Mouse (Mus musculus): ENCODE data around the gene Fam83f.
A peak's percentile ranks its signal among the peaks of the same experiment; 100 is the strongest.

Gene Fam83f

GRCm38 (mm10) chr15:80671295-80672252 is at the start of gene Fam83f:
Gene Fam83f (plus strand): TSS chr15:80671847.
- DNase-seq (ENCODE audit: low read depth, low spot score) = no peak

- no peak for DNase-seq (ENCODE audit: low read depth, low spot score)
Observed at GRCm38 (mm10) chr15:80623171-80623837, 48.3 kb upstream of the Fam83f start.

- DNase-seq (ENCODE audit: low read depth, low spot score) = no peak
Observed at GRCm38 (mm10) chr15:80626472-80626871, 45.2 kb upstream of the Fam83f start.

GRCm38 (mm10) chr15:80630147-80630546 is 41.5 kb upstream of the Fam83f start:
- no peak for DNase-seq (ENCODE audit: low read depth, low spot score)

GRCm38 (mm10) chr15:80630711-80631110 is 40.9 kb upstream of the Fam83f start:
- no peak for DNase-seq (ENCODE audit: low read depth, low spot score)

- DNase-seq (ENCODE audit: low read depth, low spot score) = no peak
Observed at GRCm38 (mm10) chr15:80631311-80631710, 40.3 kb upstream of the Fam83f start.

GRCm38 (mm10) chr15:80632280-80632893 is 39.3 kb upstream of the Fam83f start:
- no peak for DNase-seq (ENCODE audit: low read depth, low spot score)

- DNase-seq (ENCODE audit: low read depth, low spot score) = peak; percentile 82
Observed at GRCm38 (mm10) chr15:80634391-80635193, 37.1 kb upstream of the Fam83f start.

GRCm38 (mm10) chr15:80636757-80637372 is 34.8 kb upstream of the Fam83f start:
- no peak for DNase-seq (ENCODE audit: low read depth, low spot score)

- peak; percentile 65 for DNase-seq (ENCODE audit: low read depth, low spot score)
Observed at GRCm38 (mm10) chr15:80639071-80639702, 32.5 kb upstream of the Fam83f start.

- DNase-seq (ENCODE audit: low read depth, low spot score) = no peak
Observed at GRCm38 (mm10) chr15:80639874-80640273, 31.8 kb upstream of the Fam83f start.

GRCm38 (mm10) chr15:80641702-80642435 is 29.8 kb upstream of the Fam83f start:
- peak; percentile 72 for DNase-seq (ENCODE audit: low read depth, low spot score)

- DNase-seq (ENCODE audit: low read depth, low spot score) = no peak
Observed at GRCm38 (mm10) chr15:80645006-80645797, 26.4 kb upstream of the Fam83f start.

GRCm38 (mm10) chr15:80648977-80649606 is 22.6 kb upstream of the Fam83f start:
- peak; percentile 54 for DNase-seq (ENCODE audit: low read depth, low spot score)

- DNase-seq (ENCODE audit: low read depth, low spot score) = no peak
Observed at GRCm38 (mm10) chr15:80650412-80650811, 21.2 kb upstream of the Fam83f start.

GRCm38 (mm10) chr15:80653865-80654264 is 17.8 kb upstream of the Fam83f start:
- DNase-seq (ENCODE audit: low read depth, low spot score) = peak; percentile 74

GRCm38 (mm10) chr15:80658815-80659471 is 12.7 kb upstream of the Fam83f start:
- no peak for DNase-seq (ENCODE audit: low read depth, low spot score)

- no peak for DNase-seq (ENCODE audit: low read depth, low spot score)
Observed at GRCm38 (mm10) chr15:80660963-80661362, 10.7 kb upstream of the Fam83f start.

All from 3T3-L1 (cell line).